Mouse (Mus musculus) olfactory bulb, adult 2 months (tissue): ENCODE measurements around the gene Hist1h2bm.

Source experiments
- CTCF ChIP-seq: fragments of 200-500 bp; IDR thresholded peaks from 2 replicates; pipeline ENCODE4 v1.5.1; 2012; ENCODE audit warnings: low read depth, mild to moderate bottlenecking, low read length, moderate library complexity; ENCODE audit not compliant: insufficient read depth
- POLR2A ChIP-seq: fragments of 200-500 bp; IDR thresholded peaks from 2 replicates; pipeline ENCODE4 v1.6.1; 2012; ENCODE audit warnings: mild to moderate bottlenecking, low read depth, low read length, moderate library complexity; ENCODE audit not compliant: insufficient read depth

DNA sequence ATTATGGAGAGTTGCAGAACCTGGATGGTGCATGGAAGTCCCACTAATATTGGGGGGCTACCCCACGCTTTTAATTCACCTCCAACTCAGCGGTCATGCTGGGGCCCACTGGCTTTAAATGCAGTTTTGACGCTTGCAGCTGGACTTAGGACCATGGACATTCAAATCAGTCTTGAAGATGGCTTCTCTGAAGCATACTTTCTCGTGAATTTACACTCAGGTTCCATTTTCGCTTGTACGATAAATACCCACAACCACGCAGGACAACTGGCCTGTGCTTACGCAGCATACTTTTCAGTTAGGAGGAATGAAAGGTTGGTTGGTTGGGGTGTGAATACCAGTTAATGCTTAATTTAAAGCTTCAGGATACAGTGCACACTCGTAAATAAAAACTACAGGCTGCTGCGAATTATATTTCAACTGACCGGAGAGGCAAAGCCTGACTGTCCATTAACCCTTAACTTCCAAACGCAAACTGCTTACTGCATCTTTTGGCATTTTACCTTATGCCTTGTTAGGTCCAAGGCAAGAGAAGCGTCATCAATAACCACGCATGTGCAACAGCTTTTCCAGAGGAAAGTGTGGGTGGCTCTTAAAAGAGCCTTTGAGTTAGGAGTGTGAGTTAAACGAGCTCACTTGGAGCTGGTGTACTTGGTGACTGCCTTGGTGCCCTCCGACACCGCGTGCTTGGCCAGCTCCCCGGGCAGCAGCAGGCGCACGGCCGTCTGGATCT, 6.5 kb upstream of the Hist1h2bm start:
- TF ChIP-seq CTCF, result no peak
- TF ChIP-seq POLR2A, result no peak
